Mouse (Mus musculus) stomach, embryonic 14.5 days (tissue): ENCODE data around the gene Draxin. TPM values are rescaled to one million over a fixed set of nuclear protein-coding genes. Genes with fewer than 3 reads are reported as not detected.

Experiments used
- ATAC-seq: fragments of 200-750 bp; cut with Nextera tagmentation; 2 replicates; pipeline ENCODE4 v1.8.0; 2017; ENCODE audit warnings: low read depth, moderate TSS enrichment; ENCODE audit not compliant: insufficient number of reproducible peaks, insufficient read depth, low FRiP score
- H3K27ac ChIP-seq: fragments of 300-500 bp; sonication (generic); 2 replicates; pipeline ENCODE4 v1.5.1; 2014; ENCODE audit warnings: mild to moderate bottlenecking, low read length, moderate library complexity, mixed read lengths
- H3K27me3 ChIP-seq: fragments of 300-500 bp; sonication (generic); 2 replicates; pipeline ENCODE4 v1.6.1; 2014; ENCODE audit warnings: low read length, control low read depth, mixed read lengths; ENCODE audit not compliant: control insufficient read depth, insufficient read depth
- H3K36me3 ChIP-seq: fragments of 300-500 bp; sonication (generic); 2 replicates; pipeline ENCODE4 v1.6.1; 2014; ENCODE audit warnings: mild to moderate bottlenecking, control low read depth, low read length, moderate library complexity, mixed read lengths; ENCODE audit not compliant: control insufficient read depth, insufficient read depth
- H3K4me1 ChIP-seq: fragments of 300-500 bp; sonication (generic); 2 replicates; pipeline ENCODE4 v1.6.1; 2014; ENCODE audit warnings: low read length, control low read depth, mixed read lengths; ENCODE audit not compliant: control insufficient read depth, insufficient read depth
- H3K4me2 ChIP-seq: fragments of 300-500 bp; sonication (generic); replicated peaks from 2 replicates; pipeline ENCODE4 v1.6.1; 2014; ENCODE audit warnings: low read depth, low read length, control low read depth
- H3K4me3 ChIP-seq: fragments of 300-500 bp; sonication (generic); 2 replicates; pipeline ENCODE4 v1.5.1; 2014; ENCODE audit warnings: low read depth, low read length, control low read depth
- H3K9ac ChIP-seq: fragments of 300-500 bp; sonication (generic); replicated peaks from 2 replicates; pipeline ENCODE4 v1.6.1; 2014; ENCODE audit warnings: low read depth, mild to moderate bottlenecking, control low read depth, low read length, moderate library complexity, mixed read lengths
- H3K9me3 ChIP-seq: fragments of 300-500 bp; sonication (generic); 2 replicates; pipeline ENCODE4 v1.6.1; 2016; ENCODE audit warnings: low read depth, low read length, control low read depth; ENCODE audit not compliant: control insufficient read depth
- whole genome bisulfite sequencing: fragments of 180-500 bp; shearing (Covaris S2); extraction: QIAGEN DNeasy Blood & Tissue Kit; methylation state at CpG from one replicate; pipeline ENCODE4 v1.1.7; 2014; 5-methylcytosine and 5-hydroxymethylcytosine counted together
- polyA plus RNA-seq: library from polyadenylated mRNA; unstranded; fragments of >200 nt; fragmentation: Nextera tagmentation; extraction: Ambion mirVana; gene quantifications from 2 replicates; pipeline ENCODE4 v1.2.1, GENCODE M21; 2014

Gene Draxin
- polyA plus RNA-seq, 1 experiment from 2014 or later = 0.07 TPM

GRCm38 (mm10) chr4:148080597-148080973 lies 49.9 kb downstream of the Draxin start:
- no peak overlapping the region for H3K9ac ChIP-seq
- H3K9me3 ChIP-seq = no peaks in the 10 kb centered on the region
- no peaks in the 10 kb centered on the region for H3K27me3 ChIP-seq
- no peak overlapping the region for H3K4me2 ChIP-seq
- peaks cover 11% of the 10 kb centered on the region; the same call in 1 of the 2 replicates for H3K4me1 ChIP-seq
- H3K4me3 ChIP-seq = no peak overlapping the region
- no peak for ATAC-seq
- no peak overlapping the region for H3K27ac ChIP-seq
- H3K36me3 ChIP-seq = no peaks in the 10 kb centered on the region; the same call in none of the 2 replicates
- 90% methylated on average over 1 of the region's 1 CpGs for WGBS

GRCm38 (mm10) chr4:148079944-148080596 lies 50.4 kb downstream of the Draxin start:
- no peaks in the 10 kb centered on the region for H3K27me3 ChIP-seq
- no peaks in the 10 kb centered on the region; the same call in none of the 2 replicates for H3K36me3 ChIP-seq
- H3K9ac ChIP-seq = no peak overlapping the region
- ATAC-seq = no peak
- no peak overlapping the region for H3K4me3 ChIP-seq
- no peak overlapping the region for H3K4me2 ChIP-seq
- no peak overlapping the region for H3K27ac ChIP-seq
- no peaks in the 10 kb centered on the region for H3K9me3 ChIP-seq
- H3K4me1 ChIP-seq = peaks cover 11% of the 10 kb centered on the region; the same call in 1 of the 2 replicates
- WGBS = 91% methylated on average over 8 of the region's 8 CpGs

DNA sequence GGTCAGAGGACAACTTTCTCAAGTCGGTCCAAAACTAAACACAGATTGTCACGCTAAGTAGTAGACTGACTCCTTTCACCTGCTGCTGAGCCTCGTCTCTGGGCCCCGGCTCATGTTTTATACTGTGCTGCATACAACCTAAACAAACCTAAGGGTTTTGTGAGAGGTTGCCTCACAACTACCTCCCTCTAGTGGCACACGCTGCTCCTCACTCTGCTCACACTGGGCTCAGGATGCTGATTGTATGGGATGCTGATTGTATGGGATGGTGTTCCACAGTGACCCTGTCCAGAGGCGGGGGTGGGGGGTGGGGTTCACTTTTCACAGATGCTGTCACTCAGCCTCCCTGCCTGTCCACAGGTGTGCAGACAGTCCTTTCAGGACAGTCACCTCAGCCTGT lies 51.3 kb downstream of the Draxin start:
- Histone ChIP-seq H3K9me3 (no peaks in the 10 kb centered on the region), H3K36me3 (no peaks in the 10 kb centered on the region; the same call in none of the 2 replicates), H3K4me1 (peaks cover 8% of the 10 kb centered on the region; the same call in 1 of the 2 replicates), H3K9ac (no peak overlapping the region), H3K4me2 (no peak overlapping the region), H3K27ac (no peak overlapping the region), H3K27me3 (no peaks in the 10 kb centered on the region), H3K4me3 (no peak overlapping the region)
- ATAC-seq = no peak
- 39% methylated on average over 6 of the region's 6 CpGs for WGBS

- Histone ChIP-seq H3K9me3 (no peaks in the 10 kb centered on the region), H3K27ac (no peak overlapping the region), H3K4me3 (no peak overlapping the region), H3K4me2 (no peak overlapping the region), H3K36me3 (no peaks in the 10 kb centered on the region; the same call in 1 of the 2 replicates), H3K9ac (no peak overlapping the region), H3K27me3 (no peaks in the 10 kb centered on the region), H3K4me1 (no peaks in the 10 kb centered on the region)
- 84% methylated on average over 6 of the region's 6 CpGs for WGBS
- ATAC-seq = no peak
Measured at GRCm38 (mm10) chr4:148075881-148076280, 54.6 kb downstream of the Draxin start.

DNA sequence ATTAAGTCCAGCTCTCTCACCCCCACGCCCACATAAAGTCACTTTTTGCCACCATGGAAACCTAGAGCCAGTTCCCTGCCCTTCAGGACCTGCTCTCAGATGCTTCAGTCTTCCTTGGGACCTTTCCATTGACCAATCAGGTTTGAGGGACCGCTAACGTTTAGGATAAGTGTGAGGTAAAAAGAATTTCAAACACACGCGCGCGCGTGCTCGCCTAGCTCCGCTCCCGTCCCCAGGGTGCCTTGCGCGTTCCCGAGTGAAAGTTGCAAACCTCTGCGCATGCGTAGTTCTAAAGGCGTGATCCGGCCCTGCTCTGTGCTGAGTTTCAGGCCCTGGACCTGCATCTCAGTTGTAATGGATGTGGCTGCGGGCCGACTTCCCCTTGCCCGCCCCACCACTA lies 55.2 kb downstream of the Draxin start:
- H3K27me3 ChIP-seq = no peaks in the 10 kb centered on the region
- H3K9ac ChIP-seq = no peak overlapping the region

DNA sequence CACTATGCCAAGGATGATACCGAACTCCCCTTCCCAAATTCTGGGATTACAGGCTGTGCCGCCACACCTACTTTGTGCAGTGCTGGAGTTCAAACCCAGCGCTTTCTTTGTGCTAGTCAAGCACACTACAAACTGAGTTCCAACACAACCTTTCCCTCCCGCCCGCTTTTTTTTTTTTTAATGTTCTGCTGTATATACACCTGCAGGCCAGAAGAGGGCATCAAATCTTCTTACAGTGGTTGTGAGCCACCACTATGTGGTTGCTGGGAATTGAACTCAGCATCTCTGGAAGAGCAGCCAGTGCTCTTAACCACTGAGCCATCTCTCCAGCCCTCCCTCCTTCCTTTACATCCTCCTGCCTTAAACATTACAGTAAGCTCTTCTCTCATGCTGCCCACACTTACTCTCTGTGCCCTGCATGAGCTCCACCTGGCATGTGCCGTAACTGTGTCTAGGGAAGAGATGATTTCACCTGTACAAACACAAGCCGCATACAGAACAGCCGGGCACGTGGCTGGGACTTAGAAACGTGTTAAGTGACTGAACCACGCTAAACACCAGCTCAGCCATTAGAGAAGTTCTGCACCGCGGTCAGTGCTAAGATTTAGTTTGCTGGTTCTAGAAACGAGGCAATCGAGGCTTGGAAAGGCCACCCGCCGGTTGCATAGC lies 55.8 kb downstream of the Draxin start:
- 45% methylated on average over 17 of the region's 17 CpGs for WGBS
- peak overlapping the region; percentile 26 for H3K4me3 ChIP-seq
- no peak overlapping the region for H3K9ac ChIP-seq
- H3K27me3 ChIP-seq = no peaks in the 10 kb centered on the region
- H3K4me2 ChIP-seq = peak overlapping the region; percentile 57
- no peaks in the 10 kb centered on the region for H3K9me3 ChIP-seq
- no peak overlapping the region for H3K27ac ChIP-seq
- 0 out of 2 replicates have a peak, but pooled peaks have one; percentile 19 for ATAC-seq
- no peaks in the 10 kb centered on the region for H3K4me1 ChIP-seq
- no peaks in the 10 kb centered on the region; the same call in 1 of the 2 replicates for H3K36me3 ChIP-seq

More for the DNA sequence above, 55.2 kb downstream of the Draxin start:
- no peaks in the 10 kb centered on the region for H3K9me3 ChIP-seq
- no peak overlapping the region for H3K27ac ChIP-seq
- H3K4me3 ChIP-seq = peak overlapping the region; percentile 26
- 0 out of 2 replicates have a peak, but pooled peaks have one; percentile 11 for ATAC-seq
- 43% methylated on average over 21 of the region's 21 CpGs for WGBS
- no peaks in the 10 kb centered on the region for H3K4me1 ChIP-seq
- no peaks in the 10 kb centered on the region; the same call in 1 of the 2 replicates for H3K36me3 ChIP-seq
- H3K4me2 ChIP-seq = peak overlapping the region; percentile 57

DNA sequence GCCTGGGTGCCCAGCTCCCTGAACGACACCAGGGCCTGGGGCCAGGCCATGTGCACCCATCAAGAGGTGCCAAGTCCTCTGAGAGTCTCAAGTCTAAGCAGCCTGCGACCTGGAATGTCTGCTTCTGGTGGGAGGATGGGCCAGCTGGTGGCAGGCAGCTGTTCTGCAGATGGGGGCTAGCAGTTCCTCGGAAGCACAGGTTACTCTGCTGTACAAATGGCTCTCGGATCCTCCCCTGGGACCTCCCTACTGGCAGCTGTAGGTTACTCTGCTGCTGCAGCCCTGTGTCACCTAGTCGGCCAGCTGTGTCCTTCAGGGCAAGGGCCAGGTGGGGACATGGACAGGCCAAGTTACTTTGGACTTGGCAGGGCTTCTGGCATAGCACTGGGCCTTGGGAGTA lies 59.0 kb downstream of the Draxin start:
- Histone ChIP-seq H3K36me3 (no peaks in the 10 kb centered on the region), H3K4me3 (no peak overlapping the region), H3K9me3 (no peaks in the 10 kb centered on the region), H3K27ac (no peak overlapping the region), H3K9ac (no peak overlapping the region), H3K4me1 (no peaks in the 10 kb centered on the region), H3K27me3 (no peaks in the 10 kb centered on the region), H3K4me2 (no peak overlapping the region)
- ATAC-seq = no peak
- WGBS = 56% methylated on average over 5 of the region's 5 CpGs

GRCm38 (mm10) chr4:148069602-148070218 lies 60.8 kb downstream of the Draxin start:
- no peak for ATAC-seq
- H3K36me3 ChIP-seq = no peaks in the 10 kb centered on the region
- H3K4me2 ChIP-seq = no peak overlapping the region
- no peaks in the 10 kb centered on the region for H3K9me3 ChIP-seq
- H3K9ac ChIP-seq = no peak overlapping the region
- H3K27me3 ChIP-seq = no peaks in the 10 kb centered on the region
- no peaks in the 10 kb centered on the region for H3K4me1 ChIP-seq
- H3K4me3 ChIP-seq = no peak overlapping the region
- no peak overlapping the region for H3K27ac ChIP-seq
- WGBS = 80% methylated on average over 9 of the region's 9 CpGs
